Mouse (Mus musculus) erythroblast, adult 5-6 weeks (primary cell): ENCODE data around the gene Adgrf5. TPM values are rescaled to one million over a fixed set of nuclear protein-coding genes. Genes with fewer than 3 reads are reported as not detected.

Experiments
- ATAC-seq: replicated peaks from 2 replicates; pipeline ENCODE4 v1.8.0; 2016; ENCODE audit warnings: moderate number of reproducible peaks, mild to moderate bottlenecking, moderate TSS enrichment, inconsistent platforms; ENCODE audit not compliant: poor library complexity, low FRiP score, severe bottlenecking
- total RNA-seq, 2 experiments: library from RNA; stranded (forward) in 1 of 2; stranded (reverse) in 1 of 2; fragments of 150-400 nt in 1 of 2; fragments of 200-764, 138-1000 nt in 1 of 2; gene quantifications; 2 replicates each; pipeline versions ENCODE4 v1.2.3 to v1.2.4; 2015 to 2017; ENCODE audit warnings: low replicate concordance in 2 of 2

Adgrf5 gene
- total RNA-seq, 2 experiments from 2014 or later = 0.38 to 0.85 TPM

DNA sequence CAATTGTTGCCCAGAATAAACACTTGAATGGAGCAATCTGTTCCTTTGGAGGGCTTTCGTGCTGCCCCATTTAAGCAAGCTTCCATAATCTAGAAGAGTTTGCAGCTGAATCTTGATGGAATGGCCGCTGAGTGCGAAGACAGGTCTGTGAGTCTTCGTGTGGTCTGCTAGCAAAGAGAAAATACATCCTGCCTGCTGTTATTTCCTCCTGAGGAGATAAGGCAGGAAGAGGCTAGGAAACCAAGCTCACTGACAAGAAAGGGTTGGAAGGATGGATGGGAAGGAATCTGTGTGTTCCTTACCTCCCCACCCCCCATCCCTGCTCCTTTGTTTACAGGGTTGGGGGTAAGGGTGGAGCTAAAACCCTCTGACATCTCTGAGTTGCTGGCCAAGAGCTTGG, 13.8 kb downstream of the Adgrf5 start:
- no peak for ATAC-seq

DNA sequence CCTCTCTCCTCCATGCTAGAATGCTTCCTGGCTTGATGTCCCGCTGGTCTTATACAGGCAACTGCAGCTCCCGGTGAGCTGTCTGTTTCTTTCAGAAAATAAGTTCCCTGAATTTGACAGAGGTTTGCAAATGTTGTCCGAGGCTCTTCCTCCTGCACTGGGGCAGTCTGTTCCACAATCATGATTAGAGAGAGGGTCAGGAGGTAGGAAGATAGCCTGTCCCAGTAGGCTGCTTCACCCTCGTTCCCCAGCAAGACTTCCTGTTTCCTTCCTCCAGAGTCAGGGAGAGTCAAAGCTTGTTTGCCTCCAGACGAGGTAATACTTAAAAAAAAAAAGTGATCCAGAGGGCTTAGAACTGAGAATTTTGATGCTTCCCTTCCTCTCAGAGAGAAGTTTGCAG, 16.3 kb downstream of the Adgrf5 start:
- ATAC-seq = no peak

DNA sequence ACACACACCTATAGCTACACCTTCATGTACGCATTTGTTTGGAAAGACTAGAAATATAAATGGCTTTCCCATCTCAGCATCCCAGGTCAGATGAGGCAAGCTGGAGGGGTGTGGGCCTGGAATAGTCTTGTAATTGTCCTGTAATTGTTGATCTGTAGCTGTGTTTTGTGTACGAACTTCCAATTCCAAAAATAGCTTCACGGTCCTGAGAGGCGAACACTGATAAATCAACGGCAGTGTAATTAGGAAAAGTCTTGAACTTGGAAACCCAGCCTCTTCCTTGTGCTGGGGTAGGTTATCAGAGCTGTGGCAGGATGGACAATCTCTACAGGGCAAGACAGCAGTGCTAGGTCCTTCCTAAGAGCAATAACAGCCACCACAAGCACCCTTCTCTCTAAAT, 18.5 kb downstream of the Adgrf5 start:
- ATAC-seq = no peak

DNA sequence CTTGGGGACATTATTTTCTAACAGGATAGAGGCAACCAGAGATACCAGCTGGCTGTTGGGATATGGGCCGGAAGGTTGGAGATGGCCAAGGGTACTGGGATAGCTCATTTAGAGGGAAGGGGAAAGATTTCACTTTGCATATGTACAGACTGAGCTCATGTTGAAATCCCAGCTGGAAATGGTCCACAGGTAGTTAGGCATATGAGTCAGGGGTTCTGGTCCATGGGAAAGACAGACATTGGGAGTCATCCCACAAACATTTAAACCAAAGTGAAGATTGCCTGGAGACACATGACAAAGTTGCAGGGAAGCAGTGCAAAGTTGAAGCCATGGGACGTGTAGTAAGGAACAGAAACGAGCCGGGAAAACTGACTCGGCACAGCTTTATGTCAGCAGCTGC, 26.1 kb downstream of the Adgrf5 start:
- no peak for ATAC-seq

DNA sequence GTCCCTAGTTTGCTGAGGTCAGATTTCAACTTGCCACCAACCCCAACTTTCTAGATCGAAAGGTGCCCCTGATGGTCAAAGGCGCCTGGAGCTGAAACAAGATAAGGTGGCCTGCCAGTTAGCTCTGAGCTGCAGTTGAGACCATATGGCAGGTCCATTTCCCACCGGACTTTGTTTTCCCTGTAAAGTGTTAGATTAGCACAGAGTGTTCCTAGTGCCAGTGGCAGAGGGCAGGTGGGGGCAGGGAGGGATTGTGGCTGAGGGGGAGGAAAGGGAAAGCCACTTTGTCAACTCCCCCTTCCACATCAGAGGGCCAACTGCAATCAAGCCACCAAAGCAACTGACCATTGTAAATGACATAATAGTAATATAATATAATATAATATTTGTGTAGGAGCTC, 26.9 kb downstream of the Adgrf5 start:
- no peak for ATAC-seq

DNA sequence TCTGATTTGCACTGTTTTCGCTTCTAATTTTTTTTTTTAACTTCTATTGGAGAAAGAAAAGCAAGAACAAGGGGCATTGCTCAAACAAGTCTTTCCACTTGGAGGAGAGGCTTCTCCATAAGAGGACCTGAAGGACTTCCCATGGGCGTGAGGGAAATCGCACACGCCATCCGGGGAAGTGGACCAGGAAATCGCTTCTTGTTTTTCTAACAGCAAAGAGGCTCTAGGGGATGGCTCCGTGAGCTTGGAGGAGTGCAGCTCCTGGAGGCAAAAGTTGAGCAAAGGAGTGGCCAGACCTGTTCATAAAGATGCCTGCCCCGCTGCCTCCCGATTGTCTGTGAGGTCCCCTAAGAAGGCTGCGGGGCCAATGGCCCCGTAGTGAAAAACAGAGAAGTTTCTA, 29.0 kb downstream of the Adgrf5 start:
- ATAC-seq = no peak

DNA sequence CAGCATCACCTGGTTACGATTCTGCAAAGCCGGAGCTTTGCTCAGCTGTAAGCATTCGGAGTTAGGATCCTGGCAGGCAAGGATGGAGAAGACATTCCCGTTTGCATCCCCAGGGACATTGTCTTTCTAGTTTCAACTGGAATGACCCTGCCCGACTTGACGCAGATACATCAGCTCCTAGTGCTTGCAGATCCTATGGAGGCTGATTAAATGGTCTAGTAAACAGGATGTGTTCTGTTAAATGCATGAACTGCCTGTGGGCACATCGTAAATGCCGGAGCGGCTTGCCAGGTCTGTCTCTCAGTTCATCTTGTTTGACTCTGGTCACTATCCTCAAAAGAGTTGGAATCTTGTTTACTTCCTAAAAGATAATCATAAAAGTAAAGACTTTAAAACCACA, 31.9 kb downstream of the Adgrf5 start:
- no peak for ATAC-seq

DNA sequence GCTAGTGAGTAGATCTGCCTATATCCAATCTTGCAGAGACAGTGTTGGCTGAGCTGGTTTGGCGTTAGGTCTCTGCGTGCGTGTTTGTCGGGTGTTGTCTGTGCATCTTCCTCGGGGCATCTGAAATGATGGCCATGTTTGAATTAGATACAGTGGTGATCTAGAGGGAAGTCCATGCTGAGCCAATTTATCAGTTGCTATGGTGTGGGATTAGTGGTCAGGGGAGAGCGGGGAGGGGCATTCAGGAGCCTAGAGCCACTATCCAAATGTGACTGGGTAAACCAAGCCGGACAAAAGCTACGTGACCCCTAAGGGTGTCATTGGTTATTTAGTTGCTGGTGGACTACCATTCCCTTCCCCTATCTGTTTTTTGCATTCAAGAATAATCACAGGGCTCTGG, 33.4 kb downstream of the Adgrf5 start:
- ATAC-seq = no peak

DNA sequence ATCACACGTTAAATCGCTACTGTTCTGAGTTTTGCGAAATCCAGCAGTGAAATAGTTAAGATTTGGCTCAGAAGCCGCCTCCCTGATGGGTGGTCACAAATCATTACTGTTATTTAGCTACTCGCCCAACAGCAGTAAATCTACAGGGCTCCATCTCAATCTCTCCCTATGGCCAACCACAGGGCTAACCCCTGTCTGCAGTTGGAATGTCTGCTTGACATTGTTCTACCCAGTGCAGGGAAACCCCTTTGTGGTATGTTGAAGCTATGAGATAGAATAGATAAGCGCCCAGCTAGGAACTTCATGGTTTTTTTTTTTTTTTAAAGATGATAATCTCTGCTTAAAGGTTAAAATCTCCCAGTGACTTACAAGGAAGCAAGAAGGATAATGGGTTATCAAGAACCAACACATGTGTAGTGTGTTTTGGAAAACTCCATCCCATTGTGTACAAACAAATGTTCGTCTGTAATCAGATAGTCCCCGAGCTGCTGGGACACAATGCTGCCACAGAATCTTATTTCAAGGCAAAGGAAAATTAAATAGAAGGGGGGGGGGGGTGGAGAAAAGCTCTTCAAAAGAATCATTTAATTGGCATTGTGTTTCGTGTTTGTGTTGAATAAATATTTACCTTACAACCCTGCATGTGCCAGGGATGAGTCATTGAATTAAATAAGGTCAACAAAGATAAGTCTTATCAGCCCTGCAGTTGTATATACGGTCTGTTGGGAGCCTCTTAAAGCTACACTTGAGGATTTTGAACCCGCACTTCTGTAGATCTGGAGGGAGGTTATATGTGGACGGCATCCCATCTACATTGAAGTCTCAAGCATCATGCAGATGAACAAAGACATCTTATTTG, 35.4 kb downstream of the Adgrf5 start:
- peak; percentile 79 for ATAC-seq

DNA sequence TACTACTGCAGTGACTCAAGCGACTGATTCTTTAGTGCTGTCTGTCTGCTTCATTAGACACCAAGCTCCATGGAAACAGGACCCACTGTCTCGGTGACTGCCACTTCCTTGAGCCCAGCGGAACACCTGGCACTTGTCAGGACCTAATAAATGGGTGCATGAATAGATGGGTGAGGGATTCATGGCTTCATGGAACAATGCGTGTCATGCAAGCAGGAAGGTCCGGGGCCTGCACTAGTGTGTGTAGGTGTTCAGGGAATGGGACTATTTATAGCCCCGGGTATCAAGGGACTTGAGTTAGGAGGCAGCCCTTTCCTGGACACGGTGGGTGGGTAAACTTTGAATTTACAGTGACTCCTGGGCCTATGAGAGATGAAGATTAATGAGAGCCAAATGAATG, 38.4 kb downstream of the Adgrf5 start:
- no peak for ATAC-seq

DNA sequence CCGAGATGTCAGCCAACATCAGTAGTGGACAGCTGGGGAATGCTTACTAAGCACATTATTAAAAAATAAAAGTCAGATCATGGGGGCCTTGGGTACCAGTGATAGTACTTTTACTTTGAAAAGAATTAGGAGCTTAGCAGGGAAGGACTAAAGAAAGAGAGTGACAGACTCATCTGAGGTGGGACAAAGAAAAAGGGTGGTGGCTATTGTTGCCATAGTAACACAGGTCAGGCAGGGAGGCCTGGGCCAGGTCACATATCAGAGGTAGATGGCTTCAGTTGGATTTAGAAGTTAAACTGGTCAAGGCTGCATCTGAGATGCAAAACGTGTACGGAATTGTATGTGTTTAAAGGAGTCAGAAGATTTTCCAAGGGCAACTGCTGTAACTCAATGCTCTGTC, 38.9 kb downstream of the Adgrf5 start:
- ATAC-seq = no peak

DNA sequence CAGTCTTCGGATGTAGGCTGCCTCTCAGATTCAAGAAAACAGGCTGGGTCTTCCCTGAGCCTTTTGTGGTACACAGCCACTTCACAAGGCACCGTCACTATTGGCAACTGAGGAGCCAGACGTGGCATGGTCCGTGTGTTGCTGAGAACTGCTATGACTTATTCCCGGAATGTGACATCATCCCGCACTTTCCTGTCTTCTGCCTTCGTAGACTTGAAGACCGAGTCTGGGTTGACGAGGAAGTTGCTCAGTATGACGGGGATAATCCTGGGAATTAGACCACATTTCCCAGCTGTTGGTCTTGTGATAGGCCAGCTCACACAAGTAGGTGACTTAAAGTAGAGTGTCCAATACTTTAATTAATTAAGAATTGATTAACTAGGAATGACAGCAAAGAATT, 40.2 kb downstream of the Adgrf5 start:
- ATAC-seq = no peak

DNA sequence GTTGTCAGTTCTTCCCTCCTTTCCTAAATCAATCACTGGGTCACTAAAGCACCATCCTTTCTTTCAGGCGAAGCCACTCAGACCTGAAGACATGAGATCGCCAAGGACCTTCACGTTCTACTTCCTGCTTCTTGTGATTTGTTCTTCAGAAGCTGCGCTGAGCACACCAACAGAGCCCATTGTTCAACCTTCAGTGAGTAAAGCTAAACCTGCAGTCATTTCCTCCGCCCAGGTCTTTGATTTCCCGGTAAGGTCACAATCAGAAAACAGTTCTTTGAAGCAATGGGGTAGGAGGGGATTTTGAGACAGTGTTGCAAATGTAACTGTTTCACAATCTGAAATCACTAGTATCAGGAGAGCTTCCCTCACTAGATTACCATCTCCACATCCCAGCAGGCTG, 43.6 kb downstream of the Adgrf5 start:
- ATAC-seq = no peak

DNA sequence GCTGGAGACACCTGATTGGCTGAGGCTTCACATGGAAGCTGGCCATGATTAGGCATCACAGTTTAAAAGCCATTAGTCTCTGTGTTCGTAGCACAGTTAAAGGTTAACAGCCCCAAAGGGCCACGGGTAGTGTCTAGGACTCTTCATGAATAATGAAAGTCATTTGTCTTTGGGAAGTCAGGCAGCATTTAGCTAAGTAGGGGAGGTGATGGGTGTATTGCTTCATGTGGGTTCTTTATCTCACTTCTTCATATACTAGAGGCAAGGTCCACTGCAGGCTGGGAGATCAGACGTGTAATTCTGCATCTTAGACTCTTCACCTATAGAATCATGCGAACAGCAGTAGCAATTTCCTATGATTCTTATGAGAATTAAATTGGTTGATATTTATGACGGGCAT, 44.2 kb downstream of the Adgrf5 start:
- no peak for ATAC-seq

DNA sequence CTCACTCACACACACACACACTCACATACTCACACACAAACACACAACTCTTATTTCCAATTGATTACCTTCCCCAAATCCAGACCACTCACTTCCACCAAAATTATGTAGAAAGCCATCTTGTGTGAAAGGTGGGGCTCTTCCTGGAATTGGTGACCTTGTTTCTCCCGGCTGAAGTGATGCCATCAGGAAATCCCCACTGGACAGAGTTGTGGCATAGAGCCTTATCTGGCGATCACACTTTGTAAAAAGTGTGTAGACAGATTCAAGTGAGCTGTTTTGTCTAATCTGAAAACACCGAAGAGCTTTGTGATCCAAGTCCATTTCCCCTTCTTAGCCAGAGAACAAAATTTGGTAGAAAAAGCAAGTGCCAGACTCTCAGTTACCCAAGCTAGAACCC, 46.1 kb downstream of the Adgrf5 start:
- no peak for ATAC-seq

DNA sequence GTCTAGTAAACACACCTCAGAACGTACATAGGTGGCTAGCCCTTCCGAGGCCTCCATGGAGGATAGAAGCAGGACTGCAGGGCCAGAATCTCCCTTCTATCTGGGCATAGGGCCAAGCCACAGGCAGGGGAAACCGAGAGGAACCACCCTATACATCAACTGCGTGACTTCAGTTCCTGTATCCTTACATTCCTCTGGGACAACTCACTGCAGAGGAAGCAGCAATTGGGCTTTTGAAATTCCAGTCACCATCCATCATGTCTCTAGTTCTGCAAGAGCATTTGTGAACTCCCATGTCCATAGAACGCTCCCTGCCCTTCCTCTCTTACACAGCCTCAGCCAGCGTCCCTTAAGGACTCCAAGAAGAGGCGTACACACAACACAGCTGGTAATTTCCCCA, 47.3 kb downstream of the Adgrf5 start:
- no peak for ATAC-seq

DNA sequence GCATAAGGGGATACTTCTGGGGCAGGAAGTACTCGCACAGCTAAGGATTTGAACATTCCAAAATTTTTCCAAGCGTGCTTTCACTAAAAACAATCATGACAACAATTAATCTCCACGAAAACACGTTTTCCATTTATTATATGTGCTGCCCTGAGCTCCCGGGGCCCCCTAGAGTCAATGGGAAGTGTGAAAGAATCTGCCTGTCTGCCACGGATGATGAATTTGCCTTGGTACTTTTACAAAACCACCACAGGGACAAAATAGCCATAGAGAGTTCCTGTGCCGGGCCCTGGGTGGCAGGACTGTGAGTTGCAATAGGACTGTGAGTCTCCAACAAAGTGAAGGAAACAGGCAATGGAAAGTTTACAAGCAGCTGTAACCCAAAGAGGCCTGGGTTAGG, 52.9 kb downstream of the Adgrf5 start:
- ATAC-seq = no peak

DNA sequence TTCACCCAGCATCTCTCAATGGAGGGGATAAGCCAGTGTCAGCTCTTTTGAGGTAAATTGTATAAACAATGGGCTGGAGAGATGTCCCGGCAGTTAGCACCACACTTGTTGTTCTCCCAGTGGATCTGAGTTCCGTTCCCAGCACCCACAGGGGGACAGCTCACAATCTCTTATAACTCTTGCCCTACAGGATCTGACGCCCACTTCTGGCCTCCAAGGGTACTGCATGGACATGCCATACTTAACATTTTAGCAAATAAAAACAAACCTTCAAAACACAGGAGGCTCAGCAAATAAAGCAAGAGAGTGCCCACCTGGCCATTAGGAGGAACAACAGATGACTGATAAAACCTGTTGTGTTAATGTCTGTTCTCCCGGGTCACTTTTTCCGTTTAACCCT, 59.0 kb downstream of the Adgrf5 start:
- ATAC-seq = no peak

DNA sequence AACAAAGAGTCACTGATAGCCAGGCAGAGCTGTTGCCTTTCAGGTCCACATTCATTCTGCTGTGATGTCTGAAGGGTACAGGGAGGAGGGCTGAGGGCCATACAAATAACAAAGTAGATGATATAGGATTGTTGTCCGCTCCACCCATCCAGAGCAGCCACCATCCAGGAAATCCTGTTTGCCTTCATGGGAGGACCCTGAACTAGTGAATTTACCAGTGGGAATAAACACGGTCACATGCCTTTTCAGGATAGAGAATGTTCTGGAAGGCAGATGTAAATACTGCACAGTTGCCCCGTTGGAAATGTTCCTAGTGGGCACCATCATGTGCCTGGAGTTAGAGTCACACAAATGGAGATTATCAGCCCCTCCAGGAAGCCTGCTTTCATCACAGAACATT, 60.1 kb downstream of the Adgrf5 start:
- no peak for ATAC-seq

DNA sequence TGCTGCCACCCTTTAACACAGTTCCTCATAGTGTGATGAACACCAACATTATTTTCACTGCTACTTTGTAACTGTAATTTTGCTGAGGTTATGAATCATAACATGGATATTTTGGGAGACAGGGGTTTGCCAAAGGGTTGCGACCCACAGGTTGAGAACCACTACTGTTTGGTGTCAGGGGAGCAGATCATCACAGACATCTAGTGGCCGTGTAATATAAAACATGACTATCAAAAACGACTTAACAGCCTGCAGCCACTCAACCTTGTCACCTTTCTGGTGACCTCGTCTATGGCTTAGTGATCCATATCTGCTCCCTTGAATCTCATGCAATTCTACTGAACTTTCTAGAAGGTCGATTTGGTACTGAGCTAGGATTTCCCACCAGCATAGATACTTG, 63.7 kb downstream of the Adgrf5 start:
- no peak for ATAC-seq

DNA sequence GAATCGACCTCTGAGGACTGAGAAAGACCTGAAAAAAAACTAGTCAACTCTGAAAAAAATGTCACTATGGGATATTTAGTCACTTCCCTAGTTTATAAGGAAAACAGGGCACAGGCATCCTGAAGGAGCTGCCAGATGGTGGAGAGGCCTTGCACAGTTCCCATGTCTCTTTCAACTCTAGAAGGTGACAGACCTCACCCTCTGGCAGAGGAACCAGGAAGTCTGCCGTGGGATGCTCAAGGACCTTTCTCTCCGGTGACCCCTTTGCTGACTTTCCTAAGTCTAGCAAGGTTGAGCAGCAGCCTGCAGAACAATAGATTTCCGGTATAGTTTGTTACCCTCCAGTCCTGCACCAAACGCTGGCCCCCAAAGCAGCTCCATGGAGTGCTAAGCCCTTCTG, 71.4 kb downstream of the Adgrf5 start:
- ATAC-seq = no peak

DNA sequence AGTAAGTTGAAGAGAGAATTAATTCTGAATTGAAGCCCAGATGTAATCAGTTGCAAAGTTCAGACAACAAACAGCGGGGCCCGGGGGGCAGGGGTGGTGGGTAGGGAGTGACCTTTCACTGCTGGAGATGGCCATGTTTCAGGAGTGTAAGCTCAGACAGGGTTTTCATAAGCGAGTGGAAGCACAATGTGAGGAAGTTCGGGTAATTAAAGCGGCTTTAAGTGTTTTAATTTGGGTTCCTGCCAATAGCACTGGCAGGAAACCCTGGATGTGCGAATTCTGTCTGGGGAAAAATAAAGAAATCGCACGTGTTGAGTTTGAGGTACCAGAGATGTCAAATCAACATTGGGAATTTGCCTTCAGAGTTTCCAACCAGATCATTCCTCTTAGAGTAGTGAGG, 74.2 kb downstream of the Adgrf5 start:
- no peak for ATAC-seq
